Mouse (Mus musculus) cerebellum, adult 8-10 months (tissue): ENCODE measurements around the gene Psap.
"Not testable (repeated sequence)": the region's sequence is repeated elsewhere in the genome, so short reads cannot be mapped to it uniquely, and the experiment has no call there.

Experiments
- DNase-seq: peaks from one replicate; pipeline ENCODE4 v3.0.0; 2022

Gene Psap

GRCm38 (mm10) chr10:60277207-60278005, at the start of gene Psap:
Gene Psap, plus strand, starts transcription at chr10:60277627.
- peak; percentile 97 for DNase-seq

- DNase-seq = no peak
Measured at GRCm38 (mm10) chr10:60227666-60228065, 49.8 kb upstream of the Psap start.

GRCm38 (mm10) chr10:60229113-60229512, 48.3 kb upstream of the Psap start:
- DNase-seq = no peak

GRCm38 (mm10) chr10:60230321-60231088, 46.9 kb upstream of the Psap start:
- no peak for DNase-seq

- DNase-seq = no peak
Measured at GRCm38 (mm10) chr10:60234006-60234405, 43.4 kb upstream of the Psap start.

GRCm38 (mm10) chr10:60235876-60236275, 41.6 kb upstream of the Psap start:
- not testable (repeated sequence) for DNase-seq

- peak; percentile 58 for DNase-seq
Measured at GRCm38 (mm10) chr10:60237475-60238154, 39.8 kb upstream of the Psap start.

GRCm38 (mm10) chr10:60240416-60240815, 37.0 kb upstream of the Psap start:
- no peak for DNase-seq

- DNase-seq = no peak
Measured at GRCm38 (mm10) chr10:60243941-60244340, 33.5 kb upstream of the Psap start.

GRCm38 (mm10) chr10:60245041-60245440, 32.4 kb upstream of the Psap start:
- peak; percentile 95 for DNase-seq

- no peak for DNase-seq
Measured at GRCm38 (mm10) chr10:60245635-60246034, 31.8 kb upstream of the Psap start.

- DNase-seq = peak; percentile 35
Measured at GRCm38 (mm10) chr10:60246519-60246918, 30.9 kb upstream of the Psap start.

GRCm38 (mm10) chr10:60248345-60248744, 29.1 kb upstream of the Psap start:
- DNase-seq = not testable (repeated sequence)

- no peak for DNase-seq
Measured at GRCm38 (mm10) chr10:60250426-60250965, 26.9 kb upstream of the Psap start.

- no peak for DNase-seq
Measured at GRCm38 (mm10) chr10:60252187-60252586, 25.2 kb upstream of the Psap start.

- DNase-seq = no peak
Measured at GRCm38 (mm10) chr10:60252606-60253005, 24.8 kb upstream of the Psap start.

- no peak for DNase-seq
Measured at GRCm38 (mm10) chr10:60256088-60256487, 21.3 kb upstream of the Psap start.

- DNase-seq = no peak
Measured at GRCm38 (mm10) chr10:60257261-60257825, 20.1 kb upstream of the Psap start.

- no peak for DNase-seq
Measured at GRCm38 (mm10) chr10:60260557-60261294, 16.7 kb upstream of the Psap start.

GRCm38 (mm10) chr10:60261530-60261929, 15.9 kb upstream of the Psap start:
- no peak for DNase-seq

GRCm38 (mm10) chr10:60262386-60262785, 15.0 kb upstream of the Psap start:
- no peak for DNase-seq

- no peak for DNase-seq
Measured at GRCm38 (mm10) chr10:60263351-60263750, 14.1 kb upstream of the Psap start.
